Mouse (Mus musculus) adrenal gland, postnatal 25 days (tissue): ENCODE measurements around the gene Fzr1. TPM values are rescaled to one million over a fixed set of nuclear protein-coding genes. Genes with fewer than 3 reads are reported as not detected.

Source experiments
- DNase-seq: peaks from one replicate; pipeline ENCODE4 v3.0.0; 2021; ENCODE audit warnings: mixed read lengths
- long read RNA-seq: library from polyadenylated mRNA; stranded (forward); transcript quantifications from one replicate; pipeline ENCODE4 v2.0.0, GENCODE M21; 2021
- total RNA-seq: library from RNA; stranded (reverse); gene quantifications from 2 replicates; pipeline ENCODE4 v1.2.3, GENCODE M21; 2021

Gene Fzr1
- 49.3 and 51.6 TPM in 2 replicates for total RNA-seq
- long read RNA-seq, transcript Fzr1-205 (14 exons, 3,057 nt), result major isoform, 48 of 78 reads
- long read RNA-seq, partial matches to known transcripts, result 11 of 78 reads
- long read RNA-seq, other reads (novel, unspliced or antisense), result 18 of 78 reads

DNA sequence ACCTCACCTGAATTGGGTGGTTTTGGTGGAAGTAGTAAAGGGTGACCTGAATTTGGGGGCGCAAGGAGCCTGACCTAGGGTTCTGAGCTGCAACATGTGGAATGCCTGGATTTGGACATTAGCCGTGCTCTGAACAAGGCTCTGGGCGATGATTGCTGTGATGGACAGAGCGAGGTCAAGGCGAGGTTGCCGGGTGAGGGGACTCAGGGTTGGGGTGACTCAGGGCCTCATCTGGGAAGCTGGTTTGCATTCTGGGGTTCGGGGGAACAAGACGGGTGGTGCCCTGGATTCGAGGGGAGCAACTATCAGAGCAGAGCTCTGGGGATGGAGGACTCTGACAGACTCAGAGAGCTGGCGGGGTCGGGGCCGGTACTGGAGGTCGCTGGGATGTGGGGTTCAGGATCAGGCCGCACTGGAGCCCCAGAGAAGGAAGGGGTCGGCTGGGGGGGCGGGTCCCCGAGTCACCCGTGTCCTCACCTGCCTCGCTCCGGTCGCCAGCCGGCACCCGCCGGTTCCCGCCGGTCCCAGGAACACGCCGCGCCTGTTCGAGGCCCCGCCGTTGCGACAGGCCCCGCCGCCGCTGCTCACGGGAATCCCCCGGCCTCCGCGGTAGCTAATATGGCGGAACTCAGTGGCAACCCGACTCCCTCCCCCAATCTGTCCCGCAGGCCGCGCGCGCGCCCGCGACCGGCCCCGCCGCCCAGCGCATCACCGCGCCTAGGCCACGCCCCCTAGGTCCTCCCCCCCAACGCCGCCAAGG is at the start of gene Fzr1:
Gene Fzr1 (minus strand): TSS at position 724 of the 760 bp plus-strand sequence.
- no peak for DNase-seq

DNA sequence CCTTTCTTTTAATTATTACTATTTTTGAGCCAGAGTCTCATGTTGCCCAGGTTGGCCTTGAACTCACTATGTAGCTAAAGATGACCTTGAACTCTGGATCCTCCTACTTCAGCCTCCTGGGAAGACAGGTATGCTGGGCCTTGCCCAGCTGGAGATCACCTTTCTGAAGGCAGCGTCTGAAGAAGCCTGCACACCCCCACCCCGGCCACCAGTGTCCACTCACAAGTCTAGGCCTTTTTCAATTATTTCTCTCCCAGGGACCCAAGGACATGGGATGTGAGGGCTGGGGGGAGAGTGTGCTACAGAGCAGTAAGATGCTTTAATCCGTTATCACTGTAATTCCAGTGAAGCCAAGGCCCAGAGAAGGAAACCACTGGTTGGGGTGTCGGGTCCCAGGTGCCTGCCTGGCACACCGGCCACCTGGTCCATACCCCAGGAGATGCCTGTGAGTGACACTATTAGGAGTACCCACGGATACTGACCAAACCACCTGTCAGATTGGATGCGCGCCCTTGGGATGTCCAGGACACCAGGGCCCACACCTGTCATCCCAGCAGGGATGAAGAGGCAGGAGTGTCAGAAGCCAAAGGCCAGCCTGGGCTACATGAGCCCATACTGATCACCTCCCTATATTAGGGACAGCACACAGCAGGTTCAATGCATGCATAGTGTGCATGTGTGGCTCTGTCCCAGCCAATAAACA is 49.6 kb upstream of the Fzr1 start:
- DNase-seq, result peak; percentile 3

DNA sequence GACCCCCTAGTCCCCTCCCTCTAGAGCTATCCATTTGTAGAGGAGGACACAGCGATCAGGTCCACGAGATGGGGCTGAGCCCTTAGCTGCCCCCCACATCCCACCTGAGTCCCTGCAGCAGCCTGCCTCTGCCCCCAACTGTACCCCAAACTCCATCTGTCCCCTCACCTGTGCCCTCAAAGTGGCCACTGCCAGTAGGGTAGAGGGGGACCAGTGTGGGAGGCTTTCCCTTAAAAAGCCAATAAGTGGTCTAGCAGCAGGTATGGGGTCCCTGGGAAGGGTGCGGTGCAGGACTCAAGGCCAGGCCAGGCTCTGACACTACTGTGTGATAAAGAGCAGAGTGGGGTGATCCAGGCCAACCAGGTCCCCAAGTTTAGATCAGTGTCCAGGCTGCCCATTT is 49.0 kb upstream of the Fzr1 start:
- no peak for DNase-seq

DNA sequence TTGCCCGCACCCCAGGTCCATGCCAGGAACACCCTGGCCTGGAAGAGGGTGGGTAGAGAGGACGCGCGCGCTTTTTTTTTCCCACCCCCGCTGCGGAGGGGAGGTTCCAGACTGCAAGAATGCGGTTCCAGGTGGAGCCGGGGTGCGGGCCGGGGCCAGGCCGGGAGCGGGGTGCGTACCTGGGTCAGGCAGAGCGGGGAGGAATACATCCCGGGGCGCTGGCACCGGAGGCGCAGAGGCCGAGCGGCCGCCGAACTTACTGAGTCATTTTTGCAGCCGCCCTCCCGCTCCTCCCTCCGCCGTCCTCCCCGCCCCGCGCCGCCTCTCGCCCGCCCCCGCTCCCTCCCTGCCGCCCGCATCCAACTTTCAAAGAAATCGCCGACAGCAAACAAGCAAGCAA is 48.6 kb upstream of the Fzr1 start:
- DNase-seq, result peak; percentile 89

DNA sequence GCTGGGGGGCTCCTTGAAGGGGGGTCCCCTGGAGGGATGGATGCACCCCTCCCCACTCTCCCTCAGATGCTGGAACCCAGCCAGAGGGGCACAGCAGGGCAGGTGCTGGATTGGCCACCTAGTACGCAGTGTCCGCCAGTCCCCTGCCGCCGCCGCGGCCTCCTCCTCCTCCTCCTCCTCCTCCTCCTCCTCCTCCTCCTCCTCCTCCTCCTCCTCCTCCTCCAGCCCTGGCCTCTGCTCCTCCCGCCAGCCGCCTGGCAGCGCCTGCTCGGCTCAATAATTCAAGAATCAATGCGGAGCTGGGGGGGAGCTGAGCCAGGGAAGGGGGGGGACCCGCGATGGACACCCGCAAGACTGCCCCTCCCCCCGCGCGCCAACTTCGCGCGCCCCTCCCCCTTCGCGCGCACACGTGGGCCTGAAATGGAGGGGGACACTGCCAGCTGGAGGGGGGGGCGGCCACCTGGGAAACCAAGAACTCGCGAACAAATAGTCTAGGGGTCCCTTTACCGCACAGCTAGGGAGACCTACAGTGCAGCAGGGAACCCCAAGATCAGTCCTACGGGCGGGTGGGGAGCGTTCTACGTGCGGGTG is 47.9 kb upstream of the Fzr1 start:
- peak; percentile 35 for DNase-seq

DNA sequence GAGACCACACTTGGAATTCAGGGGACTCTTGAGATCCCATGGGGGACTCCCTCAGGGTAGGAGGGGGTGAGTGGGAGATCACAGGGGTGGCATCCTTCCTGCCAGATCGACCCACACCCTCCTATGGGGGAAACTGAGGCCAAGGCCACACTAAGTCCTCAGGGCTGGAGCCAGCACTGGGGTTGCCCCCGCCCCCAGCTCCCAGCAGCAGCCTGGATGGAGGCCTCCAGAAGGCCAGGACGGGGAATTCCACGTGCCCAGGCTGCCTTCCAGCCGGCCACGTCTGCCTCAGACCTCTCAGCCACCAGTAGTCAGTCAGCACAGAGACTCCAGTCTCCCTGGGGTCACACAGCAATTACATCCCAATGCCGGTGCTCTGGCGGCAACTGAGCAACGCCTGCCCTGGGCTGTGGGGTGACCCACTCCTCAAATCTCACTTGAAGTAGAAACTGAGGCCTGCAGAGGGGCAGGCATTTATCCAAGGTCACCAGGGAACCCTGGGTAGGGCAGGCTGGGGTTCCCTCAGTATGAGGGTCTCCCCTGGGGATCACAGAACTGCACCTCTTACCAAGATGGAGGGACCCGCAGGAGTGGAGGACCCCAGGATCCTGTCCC is 47.0 kb upstream of the Fzr1 start:
- DNase-seq, result peak; percentile 57

DNA sequence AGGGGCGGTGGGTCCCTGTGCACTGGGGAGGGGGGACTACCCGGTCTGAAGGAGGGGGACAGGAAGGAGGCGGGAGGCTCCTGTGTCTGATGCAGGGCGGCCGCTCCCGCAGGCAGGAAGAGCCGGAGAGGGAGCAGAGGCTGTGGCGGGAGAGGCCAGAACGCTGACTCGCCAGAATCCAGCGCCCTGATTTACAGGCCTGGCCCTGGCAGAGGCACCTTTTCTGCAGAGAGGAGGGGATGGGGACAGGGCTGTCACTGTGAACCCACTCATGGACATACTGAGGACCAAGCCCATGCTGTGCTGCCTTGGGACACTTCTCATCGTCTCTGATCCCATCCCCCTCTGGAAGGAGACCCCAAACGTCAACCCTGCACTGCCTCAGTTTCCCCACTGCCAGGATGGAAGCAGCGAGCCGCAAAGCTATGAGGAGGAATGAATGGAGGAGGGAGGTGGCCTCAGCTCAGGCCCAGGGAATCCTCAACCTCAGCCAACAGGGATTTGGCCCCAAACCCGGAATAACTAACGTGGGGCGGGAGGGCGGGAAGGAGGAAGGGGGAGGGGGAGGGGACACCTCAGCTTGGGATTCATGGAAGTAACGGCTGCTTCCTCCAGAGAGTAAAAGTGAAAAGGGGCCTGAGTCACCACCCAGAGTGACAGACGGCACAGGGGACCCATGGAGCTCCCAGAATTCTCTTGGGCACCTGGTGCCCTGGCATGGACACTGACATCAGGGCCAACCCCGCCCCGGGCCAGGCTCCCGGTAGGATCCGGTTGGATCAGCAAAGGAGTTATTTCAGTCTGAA is 46.1 kb upstream of the Fzr1 start:
- peak; percentile 75 for DNase-seq

DNA sequence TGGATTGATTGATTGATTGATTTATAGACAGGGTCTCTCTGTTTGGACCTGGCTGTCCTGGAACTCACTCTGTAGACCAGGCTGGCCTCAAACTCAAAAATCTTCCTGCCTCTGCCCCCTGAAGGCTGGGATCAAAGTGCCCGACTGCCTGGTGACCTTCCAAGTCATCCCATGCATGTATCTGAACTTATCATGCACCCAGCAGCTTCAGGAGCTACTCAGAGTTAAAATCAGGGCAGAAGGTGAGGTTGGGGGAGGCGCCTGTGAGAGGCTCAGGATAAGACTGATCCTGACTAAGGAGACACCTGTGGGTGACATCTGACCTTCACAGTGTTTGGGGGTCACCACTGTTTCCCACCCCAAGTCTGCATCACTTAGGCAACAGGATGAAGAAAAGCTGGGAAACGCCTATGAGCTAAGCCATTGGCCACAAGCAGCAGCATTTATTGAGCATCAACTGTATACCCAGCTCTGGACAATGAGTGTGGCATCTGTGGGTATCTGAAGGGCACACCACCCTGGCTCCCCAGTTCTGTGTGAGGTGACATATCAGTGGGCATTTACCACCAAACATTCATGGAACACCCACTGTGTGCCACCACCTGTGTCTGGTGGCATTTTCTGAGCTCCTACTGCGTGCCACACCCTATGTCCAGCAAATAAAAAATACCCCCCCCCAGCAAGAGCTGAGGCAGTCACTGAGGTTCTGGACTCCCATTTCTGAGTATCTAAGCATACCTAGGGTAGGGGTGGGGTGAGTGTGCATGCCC is 45.3 kb upstream of the Fzr1 start:
- no peak for DNase-seq

DNA sequence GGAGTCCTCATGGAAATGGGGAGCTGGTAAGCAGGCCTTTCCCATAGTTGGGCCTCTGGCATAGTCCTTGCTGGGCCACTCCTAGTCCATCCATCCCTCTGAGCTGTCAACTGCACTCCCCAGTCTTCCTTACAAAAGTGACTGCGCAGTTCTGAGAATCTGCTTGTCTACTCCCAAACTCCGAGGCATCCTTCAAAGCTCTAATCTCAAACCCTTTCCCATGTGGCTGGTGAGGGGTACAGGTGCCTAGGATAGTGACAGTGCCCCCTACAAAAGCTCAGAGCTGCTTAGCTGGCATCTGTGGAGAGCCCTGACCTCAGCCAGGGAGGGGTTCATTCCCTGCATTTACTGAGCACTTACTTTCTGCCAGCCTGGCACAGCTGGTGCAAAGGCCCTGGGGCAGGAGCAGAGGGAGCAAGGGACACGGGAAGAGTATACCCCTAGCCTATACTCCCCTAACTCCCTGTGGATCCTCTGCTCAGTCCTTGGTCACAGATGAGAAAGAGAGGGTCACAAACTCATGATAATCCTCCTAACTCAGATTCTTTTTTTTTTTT is 44.4 kb upstream of the Fzr1 start:
- no peak for DNase-seq

DNA sequence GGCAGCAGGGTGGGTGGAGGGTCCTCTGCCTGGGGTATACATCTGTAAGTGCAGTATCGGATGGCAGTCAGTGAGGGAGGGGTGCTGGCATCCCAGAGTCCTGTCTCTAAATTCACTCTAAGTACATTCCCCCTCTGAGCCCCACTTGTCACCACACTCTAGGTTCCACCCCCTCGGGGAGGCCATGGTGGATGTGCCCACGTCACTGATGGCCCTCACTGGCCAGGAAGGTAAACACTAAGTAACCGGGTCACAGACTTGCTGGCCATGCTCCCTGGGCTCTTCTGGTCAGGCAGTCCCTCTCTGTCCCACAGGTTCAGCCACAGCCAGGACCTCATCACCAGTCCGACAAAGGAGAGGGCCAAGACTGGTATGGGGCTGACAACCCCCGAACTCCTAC is 43.9 kb upstream of the Fzr1 start:
- DNase-seq, result peak; percentile 3

DNA sequence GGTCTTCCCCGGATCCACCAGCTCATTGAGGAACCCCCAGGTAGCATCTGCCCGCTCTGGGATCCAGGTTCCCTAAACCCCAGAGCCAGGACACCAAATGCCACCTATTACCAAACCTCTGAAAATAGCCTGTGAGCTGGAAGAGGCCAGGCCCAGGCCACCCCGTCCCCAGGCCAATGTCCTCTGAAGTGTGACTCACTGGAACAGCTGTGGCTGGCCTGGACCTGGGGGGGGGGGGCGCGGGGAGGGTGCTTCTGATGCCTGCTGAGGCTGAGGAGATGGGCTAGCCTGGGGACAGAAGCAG is 43.4 kb upstream of the Fzr1 start:
- peak; percentile 41 for DNase-seq

DNA sequence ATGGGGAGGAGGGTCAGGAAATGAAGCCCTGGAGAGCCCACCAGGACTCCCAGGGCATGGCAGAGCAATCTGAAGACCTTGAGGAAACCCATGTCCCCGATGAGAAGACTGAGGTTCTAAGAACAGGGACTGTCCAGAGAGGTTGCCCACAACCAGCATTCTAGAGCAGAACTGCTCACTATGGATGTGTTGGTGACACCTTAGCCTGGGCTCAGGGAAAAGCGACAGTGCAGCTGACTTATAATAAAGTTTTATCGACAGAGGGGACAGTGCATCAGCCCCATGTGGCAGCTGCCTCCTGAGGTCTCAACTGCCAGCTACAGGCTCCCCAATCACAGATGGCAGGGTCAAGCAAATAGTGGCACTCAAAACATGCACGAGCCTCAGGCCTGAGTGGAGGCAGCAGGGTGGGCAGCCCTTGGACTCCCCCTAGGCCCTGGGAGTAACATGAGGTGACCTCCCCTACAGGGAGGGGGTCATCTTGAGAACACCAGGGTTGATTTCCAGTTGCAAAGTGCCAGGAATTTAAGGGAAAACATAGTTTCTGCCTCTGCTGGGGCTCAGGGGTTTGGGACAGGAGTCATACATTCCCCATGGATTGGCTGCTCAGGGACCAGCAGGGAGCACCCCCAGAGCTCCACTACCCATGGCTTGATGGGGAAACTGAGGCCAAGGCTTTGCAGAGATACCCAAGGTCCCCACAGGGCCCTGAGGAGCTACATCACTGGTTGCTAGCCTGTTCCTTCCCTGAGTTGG is 42.9 kb upstream of the Fzr1 start:
- DNase-seq, result no peak

DNA sequence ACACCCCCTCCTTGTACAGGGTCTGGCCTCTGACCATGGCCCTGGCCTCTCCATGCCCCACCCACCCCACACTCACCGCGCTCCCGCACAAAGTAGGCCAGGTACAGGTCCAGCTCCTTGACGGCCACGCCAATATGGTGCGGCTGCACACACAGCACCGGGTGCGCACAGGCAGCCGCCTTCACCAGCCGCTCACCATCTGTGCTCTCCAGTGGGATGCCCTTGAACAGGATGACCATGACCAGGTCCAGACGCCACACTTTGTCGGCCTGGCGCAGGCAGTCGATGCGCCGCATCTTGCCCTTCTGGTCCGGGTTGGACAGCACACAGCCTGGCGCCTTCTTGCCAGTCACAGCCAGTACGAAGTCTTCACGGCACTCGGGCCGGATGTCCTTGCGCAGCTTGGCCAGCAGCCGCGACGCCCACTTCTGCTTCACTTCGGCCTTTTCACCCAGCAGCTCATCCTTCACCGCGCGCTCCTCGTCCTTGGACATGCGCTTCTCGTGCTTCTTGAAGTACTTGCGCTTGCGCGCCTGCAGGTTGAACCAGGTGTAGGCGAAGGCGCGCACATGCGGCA is 42.0 kb upstream of the Fzr1 start:
- peak; percentile 71 for DNase-seq

DNA sequence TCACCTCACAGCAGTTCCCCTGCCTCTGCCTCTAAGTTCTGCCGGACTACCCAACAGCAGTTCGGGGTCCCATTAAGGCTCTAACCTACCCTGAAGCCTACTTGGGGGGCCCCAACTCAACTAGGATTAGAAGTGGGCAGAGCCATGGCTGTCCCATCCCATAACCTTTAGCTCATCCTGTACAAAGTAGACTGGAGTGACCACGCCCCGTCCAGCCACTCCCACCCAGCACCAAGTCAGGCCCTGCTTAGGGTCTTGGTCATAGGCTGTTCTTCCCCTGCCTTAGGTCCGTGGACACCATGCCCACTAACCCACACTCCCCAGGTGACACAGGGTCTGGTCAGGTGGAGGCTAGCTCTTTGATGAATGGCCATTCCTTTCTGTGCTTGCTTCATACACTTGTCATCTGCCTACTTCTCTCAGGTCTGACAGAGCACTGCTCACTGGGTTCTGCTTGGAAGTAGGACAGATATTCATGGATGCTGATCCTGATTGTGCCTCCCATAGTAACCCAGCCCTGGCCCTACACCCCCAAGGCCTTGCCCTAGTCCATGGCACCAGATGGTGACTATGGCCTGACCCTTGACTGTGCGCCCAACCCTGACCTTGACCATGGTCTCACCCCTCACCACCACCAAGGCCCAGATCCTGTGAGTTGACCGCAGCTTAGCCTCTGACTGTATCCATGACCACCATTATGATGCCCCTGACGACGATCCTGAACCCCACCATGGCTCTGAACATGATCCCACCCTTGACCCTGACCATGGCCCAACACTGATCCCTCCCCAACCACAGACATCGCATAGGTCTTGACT is 41.0 kb upstream of the Fzr1 start:
- peak; percentile 27 for DNase-seq

DNA sequence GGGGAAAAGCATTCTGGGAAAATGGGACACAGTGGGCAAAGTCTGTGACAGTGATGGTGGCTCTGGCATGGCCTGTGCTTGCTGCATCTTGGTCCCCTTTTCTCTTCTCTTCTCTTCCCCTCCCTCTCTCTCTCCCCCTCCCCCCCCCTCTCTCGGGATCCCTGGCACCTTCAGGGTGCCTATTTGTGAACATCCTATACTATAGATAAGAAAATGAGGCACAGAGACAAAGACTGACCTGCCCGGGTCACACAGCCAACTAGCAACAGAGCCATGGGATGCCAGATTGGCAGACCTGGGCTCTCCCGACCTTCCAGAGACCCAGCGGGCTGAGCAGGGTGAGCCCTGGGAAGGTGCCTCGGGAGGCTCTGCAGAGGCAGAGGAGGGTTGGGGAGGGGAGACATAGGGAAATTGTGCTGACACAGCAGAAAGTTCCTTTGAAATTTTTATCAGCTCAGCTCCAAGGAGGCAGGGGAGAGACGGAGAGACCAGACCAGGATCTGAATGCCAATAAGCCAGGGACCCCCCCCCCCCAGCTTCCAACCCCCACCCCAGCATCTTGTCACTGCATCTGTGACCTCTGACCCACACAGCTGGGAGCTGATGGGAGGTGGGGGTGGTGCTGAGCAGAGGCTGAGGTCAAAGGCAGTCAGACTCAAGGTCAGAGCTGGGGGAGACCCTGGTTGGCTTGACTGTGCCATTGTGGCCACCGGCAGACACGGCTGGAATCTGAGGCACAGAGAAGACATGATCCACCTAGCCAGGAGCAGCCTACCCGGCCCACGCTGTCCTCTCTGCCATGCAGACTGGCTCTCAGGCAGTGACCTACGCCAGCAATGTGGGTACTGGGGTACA is 40.1 kb upstream of the Fzr1 start:
- DNase-seq, result peak; percentile 2

DNA sequence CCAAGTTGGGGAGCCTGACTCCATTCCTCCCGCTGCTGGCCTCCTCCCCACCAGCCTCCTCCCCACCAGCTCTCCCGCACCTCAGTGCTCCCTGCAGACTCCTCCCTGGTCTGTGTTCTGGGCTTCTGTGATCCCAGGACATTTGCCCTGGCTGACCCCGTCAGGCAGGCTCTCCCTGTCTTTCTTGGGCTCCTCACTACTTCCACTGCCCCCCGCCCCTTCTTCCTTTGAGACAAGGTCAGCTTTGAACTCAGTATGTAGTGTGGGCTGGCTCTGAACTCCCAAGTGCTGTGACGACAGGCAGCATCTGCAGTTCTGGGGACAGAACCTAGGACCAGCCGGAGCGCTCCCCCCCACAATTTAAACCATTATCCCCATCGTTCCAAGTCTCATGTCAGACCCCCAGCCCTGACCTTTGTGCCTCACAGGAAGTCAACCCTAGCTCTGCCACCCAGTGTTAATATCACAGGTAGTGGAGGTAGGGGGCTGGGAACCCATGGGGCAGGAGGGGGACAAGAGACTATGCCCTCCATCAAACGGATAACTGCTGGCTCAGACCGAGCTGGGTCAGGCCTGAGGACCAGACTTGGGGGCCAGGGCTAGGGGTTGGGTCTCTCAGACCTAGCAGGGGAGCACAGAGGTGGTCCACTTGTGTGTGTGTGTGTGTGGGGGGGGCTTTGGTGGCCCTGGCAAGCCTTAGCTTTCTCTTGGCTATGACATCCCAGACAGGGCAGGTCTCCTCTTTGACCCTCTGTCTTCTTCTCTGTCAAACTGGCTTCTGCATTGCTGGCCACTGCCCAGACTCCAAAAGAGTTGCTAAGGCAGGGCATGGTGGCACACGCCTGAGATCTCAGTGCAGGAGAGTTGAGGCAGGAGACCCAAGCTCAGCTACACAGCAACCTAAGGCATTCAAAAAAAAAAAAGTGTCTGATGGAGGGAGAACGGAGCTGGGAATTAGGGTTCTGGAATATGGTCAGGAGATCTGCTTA is 39.2 kb upstream of the Fzr1 start:
- DNase-seq, result peak; percentile 4
